Mouse (Mus musculus): ENCODE data around the gene Fermt3.

Gene Fermt3

DNA sequence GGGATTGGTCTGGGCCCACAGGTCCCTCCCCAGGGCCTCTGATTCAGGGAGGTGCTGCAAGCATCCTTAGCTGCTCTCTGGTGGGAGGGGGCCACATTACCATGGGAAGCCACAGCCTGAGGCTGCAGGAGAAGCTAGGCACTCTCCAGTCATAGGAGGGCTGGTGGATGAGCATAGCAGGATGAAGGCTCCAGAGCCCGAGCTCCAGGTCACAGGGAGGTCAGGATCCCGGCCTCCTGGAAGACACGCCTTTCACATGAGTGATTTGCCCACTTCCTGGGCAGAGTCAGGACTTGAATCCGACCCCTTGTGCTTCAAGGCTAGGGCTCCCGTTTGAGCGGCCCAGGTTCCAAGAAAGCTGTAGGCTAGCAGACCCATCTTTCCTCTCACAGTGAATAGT, 47.6 kb downstream of the Fermt3 start:
- no peak for DNase-seq

DNA sequence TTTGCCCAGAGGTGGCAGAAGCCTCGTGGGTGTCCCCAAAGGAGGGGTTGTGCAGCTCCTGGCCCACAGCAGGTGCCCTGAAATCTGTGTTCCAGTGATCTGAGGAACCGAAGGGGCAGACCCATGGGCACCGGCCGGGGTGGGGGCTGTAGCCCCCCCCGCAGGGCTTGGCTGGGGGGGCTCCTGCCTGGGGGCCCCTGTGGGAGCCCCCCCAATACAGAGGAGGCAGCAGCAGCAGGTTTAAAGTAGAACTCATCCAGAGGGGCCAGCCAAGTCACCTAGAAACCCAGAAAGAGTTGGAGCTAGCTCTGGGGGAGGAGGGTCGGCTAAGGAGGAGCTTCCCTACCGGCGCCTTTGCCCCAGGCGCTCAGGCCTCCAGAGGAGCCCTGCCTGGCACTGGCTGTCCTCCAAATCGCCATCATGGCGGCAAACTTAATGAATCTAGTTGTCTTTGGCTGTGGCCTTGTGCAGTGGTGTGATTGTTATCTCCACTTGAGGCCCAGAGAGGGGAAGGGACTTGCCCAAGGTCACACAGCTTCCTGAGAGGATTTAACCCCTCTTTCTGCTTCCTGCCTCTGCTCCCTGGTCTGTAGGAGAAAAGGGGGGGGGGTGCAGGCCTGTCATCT, 48.7 kb downstream of the Fermt3 start:
- DNase-seq: no peak

DNA sequence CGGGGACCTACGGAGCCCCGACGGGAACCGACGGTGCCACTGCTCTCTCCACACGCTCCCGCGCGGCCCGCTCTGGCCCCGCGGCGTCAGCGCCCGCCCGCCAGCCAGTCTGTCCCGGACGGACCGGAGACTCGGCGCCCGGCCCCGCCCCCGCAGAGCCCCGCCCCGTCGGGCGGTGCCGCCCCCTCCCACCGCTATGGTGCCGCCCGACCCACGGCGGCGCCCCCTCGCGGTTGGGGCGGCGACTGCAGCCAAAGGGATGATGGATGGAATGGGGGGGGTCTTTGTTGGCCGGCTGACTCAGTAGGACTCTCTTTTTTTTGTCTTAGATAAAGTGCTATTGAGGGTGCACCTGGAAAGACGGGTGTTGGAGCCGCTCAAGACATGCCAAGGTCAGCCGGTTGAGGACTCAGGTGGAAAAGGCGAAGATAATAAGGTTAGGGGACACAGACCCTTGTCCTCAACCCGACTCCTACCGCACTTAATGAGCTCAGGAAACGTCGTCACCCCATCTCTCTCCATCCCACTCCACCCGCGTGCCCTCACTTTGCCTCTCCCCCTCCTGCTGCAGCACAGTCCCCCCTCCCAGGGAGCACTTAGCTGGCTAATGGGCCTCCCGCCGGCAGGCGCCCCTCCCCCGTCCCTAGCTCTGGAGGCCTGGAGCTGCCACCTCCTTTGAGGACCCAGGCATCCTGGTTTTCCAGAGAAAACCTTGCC, 49.4 kb downstream of the Fermt3 start:
- peak; percentile 74 to 76 for DNase-seq

DNA sequence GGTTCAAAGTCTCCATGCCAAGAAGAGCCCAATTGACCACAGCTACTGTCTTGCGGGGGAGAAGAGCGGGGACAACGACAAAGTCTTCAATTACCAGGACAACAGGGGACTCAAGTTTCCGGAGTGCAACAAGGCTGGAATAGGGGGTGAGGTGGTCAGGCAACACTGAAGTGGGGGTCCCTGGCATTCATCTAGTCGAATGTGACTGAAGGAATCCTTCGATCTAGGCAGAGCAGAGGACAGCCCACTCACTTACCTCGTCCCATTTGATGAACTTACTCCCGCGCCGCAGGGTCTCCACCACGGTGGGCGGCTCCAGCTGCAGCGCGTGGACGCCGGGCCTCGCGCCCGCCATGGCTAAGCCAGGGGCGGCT, 50.0 kb downstream of the Fermt3 start:
- DNase-seq: no peak

DNA sequence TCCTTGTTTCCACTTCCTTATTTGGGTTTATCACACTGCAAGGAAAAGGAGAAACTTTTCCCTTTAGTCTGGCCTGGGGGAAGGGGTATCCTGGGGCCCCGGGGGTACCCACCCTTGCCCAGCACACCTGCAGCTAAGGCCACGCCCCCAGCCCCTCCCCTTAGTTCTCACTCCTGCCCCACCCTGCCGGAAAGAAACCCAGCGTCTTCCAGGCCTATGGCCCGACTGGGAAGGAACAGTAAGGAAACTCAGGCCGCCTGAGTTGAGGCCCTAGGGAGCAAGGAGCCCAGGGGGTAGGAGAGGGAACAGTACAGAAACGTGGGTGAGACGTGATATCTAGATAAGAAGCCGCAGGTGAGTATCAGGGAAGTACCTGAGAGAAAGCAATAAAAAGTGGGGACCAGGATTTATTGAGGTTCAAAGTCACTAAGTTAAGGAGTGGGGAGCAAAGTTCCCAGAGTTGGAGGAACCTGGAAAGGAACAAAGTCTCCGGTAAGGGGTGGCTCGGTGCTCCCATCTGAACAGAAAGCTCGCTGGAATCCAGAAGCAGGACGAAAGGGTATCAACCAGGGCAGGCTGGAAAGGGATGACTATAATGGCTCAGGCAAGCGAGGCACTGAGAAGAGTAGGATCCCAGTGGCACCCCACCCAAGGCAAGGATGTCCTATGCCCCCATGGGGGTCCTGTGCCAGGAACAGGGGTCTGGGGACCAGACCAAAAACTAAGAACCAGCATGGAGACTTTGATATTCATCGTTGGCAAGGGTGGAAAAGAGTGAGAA, 50.6 kb downstream of the Fermt3 start:
- no peak for DNase-seq

DNA sequence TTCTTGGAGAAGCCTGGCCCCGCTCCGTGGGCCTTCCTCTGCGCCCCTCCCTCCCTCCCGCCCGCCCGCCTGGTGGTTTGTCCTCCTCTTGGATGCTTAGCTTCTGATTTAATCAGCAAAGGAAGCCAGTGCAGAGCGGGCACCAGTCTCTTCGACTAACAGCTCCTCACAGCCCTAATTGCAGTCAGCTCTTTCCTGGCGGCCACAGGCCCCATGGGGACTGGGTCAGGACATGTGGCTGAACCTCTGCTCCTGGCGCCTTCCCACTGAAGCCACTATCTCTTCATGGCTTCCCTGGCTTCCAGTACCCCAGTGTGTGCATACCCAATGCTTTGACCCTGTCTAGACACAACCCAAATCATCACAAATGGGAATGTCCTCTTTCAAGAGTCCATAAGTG, 62.8 kb downstream of the Fermt3 start:
- DNase-seq: no peak

DNA sequence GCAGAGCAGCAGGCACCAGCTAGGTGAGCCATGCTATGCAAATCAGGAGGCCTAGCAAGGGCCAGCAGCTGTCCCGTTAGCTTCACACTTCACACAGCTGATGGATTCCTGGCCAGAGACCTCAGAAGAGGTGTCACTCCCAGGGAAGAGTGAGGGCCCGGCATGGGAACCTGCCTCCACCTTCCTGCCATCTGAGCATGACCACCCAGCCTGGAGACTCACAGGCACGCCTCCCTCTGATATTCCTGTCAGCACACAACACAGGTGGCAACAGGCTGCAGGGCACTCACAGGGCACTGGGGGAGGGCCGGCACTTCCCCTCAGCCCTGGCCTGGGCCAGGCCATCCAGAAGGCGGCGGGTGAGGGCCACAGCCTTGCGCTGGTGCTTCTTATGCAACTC, 63.8 kb downstream of the Fermt3 start:
- no peak for DNase-seq

DNA sequence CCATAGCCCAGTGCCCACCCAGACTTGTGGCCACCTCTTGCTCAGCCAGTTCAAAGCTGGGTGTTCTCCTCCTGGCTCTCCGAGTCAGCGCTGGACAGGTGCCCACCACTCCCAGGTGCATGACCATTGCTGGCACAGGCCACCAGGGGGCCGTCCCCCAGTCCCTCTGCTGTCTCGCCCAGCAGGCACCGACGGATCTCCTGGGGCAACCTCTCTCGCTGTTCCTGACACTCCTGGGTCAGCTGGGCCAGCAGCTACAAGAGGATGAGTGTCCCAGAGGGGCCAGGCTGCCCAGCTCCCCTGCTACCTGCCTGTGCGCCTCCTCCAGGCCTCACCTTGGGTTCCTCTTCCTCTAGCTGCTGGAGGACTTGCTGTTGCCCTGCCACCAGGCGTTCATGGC, 65.2 kb downstream of the Fermt3 start:
- DNase-seq: peak; percentile 57 to 60

DNA sequence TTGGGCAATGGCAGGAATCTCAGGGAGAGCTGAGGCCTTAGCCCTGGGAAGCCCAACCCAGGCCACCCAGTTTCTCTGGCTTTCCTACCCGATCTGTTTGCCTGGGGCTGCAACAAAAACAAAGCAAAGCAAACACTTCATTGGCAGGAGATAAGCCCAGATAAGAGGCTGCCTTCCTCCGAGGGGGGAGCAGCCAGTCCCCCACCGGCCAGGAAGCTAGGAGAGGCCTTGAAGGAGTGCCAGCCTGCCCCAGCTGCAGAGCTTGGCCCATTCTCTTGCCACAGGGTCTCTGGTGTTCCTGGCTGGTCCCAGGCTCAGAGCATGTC, 66.6 kb downstream of the Fermt3 start:
- DNase-seq: peak in 1 of 2 experiments; percentile 45

DNA sequence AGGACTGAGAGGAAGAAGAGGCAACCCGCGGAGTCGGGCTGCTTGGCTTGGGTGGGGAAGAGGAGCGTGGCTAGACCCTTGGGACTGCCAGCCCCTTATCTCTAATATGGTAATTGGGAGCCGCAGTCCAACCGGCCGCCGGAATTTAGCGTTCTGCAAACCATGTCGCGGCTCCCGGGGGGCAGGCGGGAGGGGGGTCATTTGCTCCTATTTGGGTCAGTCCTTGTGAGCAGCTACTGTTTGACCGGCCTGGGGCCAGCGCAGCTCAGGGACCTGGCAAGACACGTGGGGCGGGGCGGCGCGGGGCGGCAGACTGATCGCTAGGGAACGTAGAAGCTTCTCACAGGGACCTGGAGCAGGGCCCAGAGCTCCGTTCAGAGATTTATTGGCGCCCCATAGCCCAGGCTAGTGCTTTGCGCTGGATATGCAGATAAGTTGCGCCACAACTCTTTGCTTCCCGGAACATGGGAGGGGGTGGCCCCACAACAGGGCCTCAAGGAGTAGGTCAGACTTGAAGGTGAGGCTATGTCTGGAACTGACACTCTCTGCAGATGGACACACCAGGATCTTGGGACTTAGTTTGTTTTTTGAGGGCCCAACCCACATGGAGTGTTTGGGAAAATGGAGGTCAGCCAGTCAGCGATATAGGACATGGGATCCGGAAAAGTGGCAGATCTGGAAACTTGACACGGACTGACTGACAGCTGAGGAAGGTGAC, 67.1 kb downstream of the Fermt3 start:
- DNase-seq: peak; percentile 81 to 82

DNA sequence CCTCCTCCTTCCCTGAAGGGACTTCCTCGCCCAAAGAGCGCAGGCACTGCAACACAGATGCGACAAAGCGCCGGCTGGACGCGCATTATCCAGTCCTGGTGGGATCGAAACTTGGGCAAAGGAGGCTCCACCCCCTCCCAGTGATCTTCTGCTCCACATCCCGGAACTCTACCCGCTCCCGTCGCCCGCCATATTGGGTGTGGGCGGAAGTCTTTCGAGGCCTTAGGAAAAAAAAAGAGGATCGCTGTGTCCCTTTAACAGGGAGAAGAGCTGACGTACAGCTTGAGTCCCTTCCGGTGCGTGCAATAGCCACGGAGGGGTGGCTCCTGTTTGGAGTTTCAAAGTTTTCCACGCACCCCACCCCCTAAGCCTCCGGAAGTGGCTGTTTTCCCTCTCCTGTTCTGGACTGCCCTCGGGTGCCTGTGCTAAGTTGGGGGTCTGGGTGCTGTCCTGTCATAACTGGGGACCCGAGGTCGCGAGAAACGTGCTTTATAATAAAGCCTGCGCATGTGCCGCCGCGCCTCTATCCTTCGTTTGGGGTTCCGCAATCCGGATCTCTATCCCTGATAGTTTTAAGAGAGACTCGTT, 67.8 kb downstream of the Fermt3 start:
- peak; percentile 92 to 96 for DNase-seq

DNA sequence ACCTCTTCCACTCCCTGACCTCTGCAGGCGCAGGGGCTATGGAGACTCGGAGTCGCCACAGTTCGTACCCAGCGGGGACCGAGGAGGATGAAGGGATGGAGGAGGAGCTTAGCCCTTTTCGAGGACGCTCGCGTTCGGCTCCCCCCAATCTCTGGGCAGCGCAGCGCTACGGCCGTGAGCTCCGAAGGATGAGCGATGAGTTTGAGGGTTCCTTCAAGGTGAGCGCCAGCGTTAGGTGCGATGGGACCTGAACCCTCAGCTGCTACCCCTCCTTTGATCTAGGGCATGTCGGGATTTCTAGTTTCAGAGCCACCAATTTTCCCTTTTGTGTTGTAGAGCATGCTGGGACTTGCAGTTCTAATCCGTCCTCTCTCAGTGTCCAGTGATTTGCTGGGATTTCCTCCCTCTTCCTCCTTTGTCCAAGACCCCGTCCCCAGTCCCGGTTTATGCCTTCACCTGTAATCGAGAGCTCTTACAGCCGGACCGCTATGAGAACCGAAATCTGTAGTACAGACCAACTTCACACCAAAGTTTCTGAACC, 68.6 kb downstream of the Fermt3 start:
- peak; percentile 72 to 73 for DNase-seq

DNA sequence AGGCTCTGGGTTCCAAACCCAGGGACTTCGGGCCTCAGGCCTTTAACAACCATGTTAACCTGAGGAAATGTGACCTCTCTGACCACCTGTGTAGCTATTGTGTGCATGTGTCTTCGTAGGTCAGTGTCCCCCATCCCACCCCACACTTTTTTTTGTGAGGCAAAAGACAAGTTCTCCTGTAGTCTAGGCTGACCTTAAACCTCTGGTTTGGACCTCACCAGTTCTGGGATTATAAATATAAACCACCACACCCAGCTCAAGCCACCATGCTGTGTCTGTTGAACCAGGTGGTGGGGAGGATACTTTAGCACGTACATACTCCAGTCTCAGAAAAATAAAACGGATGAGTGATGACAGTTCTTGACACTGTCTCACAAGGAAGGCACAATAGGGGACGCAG, 69.3 kb downstream of the Fermt3 start:
- no peak for DNase-seq

DNA sequence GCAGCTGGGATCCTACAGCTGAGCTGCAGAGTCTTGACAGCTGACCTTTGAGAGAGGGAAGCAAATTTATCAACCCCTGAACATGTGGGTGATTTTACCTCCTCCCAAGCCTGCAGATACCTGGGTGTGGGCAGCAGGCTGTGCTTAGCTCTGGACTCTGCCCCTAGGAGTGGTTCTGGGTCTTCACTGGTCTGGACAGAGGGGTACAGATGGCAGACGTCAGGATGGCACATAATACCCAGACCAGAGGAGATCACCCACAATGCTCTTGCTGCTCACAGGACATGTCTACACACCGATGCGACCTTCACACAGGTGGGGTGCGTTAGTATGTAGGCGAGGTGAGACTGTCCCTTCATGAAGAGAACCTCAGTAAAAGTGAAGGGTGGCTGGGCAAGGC, 69.7 kb downstream of the Fermt3 start:
- no peak for DNase-seq
